Comparison of ENCODE assay signal across 1 mouse cellular context in the genomic region with DNA sequence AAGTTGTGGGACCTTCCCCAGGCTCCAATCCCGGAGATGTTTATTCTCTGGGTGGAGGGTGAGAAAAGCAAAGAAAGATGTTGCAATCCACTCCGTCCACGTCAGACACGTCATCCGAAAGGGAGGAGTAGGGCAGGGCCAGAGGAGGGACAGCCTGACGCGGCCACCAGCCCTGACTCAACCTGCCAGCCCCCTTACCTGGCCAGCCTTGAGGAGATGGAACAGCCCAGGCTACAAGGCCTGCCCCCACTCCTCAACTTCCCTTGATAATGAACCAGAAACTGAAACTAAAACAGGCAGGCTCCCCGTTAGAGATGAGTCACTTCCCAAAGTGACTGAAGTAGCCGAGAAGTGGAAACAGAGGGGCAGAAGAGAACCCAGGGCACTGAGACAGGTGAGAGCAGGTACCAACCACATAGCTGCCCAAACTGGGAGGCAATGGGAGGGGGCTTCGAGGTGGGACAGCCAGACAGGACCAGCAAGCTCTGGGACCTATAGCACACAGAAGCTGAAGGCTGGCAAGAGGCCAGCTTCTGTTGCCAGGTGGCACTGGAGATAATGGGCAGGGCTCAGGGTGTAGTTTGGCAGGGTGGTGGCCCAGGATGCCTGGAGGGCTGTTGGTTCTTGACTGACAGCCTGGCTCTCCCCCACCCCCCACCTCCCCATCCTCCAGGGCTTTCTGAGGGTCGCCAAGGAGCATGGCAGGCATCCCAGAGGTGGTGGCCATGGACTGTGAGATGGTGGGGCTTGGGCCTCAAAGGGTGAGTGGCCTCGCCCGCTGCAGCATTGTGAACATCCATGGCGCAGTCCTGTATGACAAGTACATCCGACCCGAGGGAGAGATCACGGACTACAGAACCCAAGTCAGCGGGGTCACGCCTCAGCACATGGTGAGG.
A peak's percentile ranks its signal among the peaks of the same experiment; 100 is the strongest.
TF ChIP-seq lines count a peak whose summit lies in the region.

No protein-coding gene starts in this region.

TF ChIP-seq in CH12.LX, 34 proteins besides CTCF, POLR2A, EP300 and RAD21:
- peak; percentile 83 for TF ChIP-seq MAZ (IDR thresholded peaks at IDR 0.05; ENCODE audit: low read depth, low read length)
- no peak for TF ChIP-seq ZC3H11A (IDR thresholded peaks at IDR 0.05; ENCODE audit: low read depth, low read length)
- TF ChIP-seq MEF2A (IDR thresholded peaks at IDR 0.05; ENCODE audit: borderline replicate concordance, low read depth, low read length), result peak; percentile 41; the same call in 1 of the 2 replicates
- TF ChIP-seq CHD1 (IDR thresholded peaks at IDR 0.05; ENCODE audit: low read depth, low read length), result no peak
- TF ChIP-seq SIN3A (IDR thresholded peaks at IDR 0.05; ENCODE audit: low read length), result peak; percentile 66; the same call in 1 of the 2 replicates
- peak; percentile 56; the same call in 1 of the 2 replicates for TF ChIP-seq TCF12 (IDR thresholded peaks at IDR 0.05; ENCODE audit: low read depth, low read length)
- TF ChIP-seq ZMIZ1 (IDR thresholded peaks at IDR 0.05; ENCODE audit: low read depth, low read length), result no peak
- peak; percentile 73 for TF ChIP-seq ETS1 (conservative IDR thresholded peaks at IDR 0.05; ENCODE audit: low read depth, low read length)
- peak; percentile 45 for TF ChIP-seq BHLHE40 (IDR thresholded peaks at IDR 0.05; ENCODE audit: low read depth, low read length)
- TF ChIP-seq IRF4 (IDR thresholded peaks at IDR 0.05; ENCODE audit: low read depth, low read length), result peak; percentile 90
- peak; percentile 35; the same call in 1 of the 2 replicates for TF ChIP-seq JUN (IDR thresholded peaks at IDR 0.05; ENCODE audit: insufficient read depth, low read depth, low read length)
- no peak for TF ChIP-seq MYC (IDR thresholded peaks at IDR 0.05; ENCODE audit: low read depth, low read length)
- TF ChIP-seq GABPA (IDR thresholded peaks at IDR 0.05; ENCODE audit: insufficient replicate concordance, low read depth, low read length), result no peak
- TF ChIP-seq CHD2 (IDR thresholded peaks at IDR 0.05; ENCODE audit: low read length), result peak; percentile 68; the same call in 1 of the 2 replicates
- TF ChIP-seq NELFE (IDR thresholded peaks at IDR 0.05; ENCODE audit: low read depth, low read length), result peak; percentile 37; the same call in 1 of the 2 replicates
- TF ChIP-seq KAT2A (IDR thresholded peaks at IDR 0.05; ENCODE audit: insufficient replicate concordance, low read length), result no peak
- 0 out of 2 replicates have a peak, but pooled peaks have one; percentile 13 for TF ChIP-seq JUND (conservative IDR thresholded peaks at IDR 0.05; ENCODE audit: low read depth, low read length)
- TF ChIP-seq ELF1 (IDR thresholded peaks at IDR 0.05; ENCODE audit: low read depth, low read length), result peak; percentile 51; the same call in 1 of the 2 replicates
- TF ChIP-seq MXI1 (IDR thresholded peaks at IDR 0.05; ENCODE audit: low read depth, low read length), result peak; percentile 24; the same call in 1 of the 2 replicates
